ENCODE assay signal across 7 mouse cellular contexts in the genomic region with DNA sequence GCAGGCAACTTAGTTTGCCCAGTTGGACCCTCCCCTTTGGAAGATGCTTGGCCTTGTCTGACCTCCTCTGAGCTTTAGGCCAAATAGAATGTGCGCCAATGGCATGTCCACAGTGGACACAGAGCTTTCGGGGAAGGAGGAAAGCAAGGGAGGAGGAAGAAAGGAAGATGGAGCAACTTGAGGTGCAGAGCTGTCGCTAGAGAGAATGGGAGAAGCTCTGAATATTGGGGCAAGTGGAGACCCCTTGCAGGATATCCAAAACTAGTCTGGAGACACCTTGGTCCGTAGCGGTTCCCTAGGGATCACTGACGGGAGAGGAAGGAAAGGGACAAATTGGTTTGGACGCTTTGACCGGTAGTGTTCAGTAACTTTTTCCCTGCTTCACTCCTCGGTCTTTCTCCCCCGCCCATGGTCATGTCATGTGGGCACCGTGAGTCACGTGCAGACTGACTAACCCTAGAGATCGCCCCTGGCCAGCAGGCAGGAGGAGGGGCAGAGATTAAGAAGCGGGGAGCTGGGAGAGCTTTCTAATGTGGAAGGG. TPM values are rescaled to one million over a fixed set of nuclear protein-coding genes. Genes with fewer than 3 reads are reported as not detected.
DNase-seq lines count a peak whose midpoint lies in the region; ATAC-seq and TF ChIP-seq lines count a peak whose summit lies in the region.

No protein-coding gene starts in this region.

- ATAC-seq in inflammation-experienced regulatory T-cells, adult 6 months, result no peak

- DNase-seq in cerebellum, adult 8-10 months, result peak; percentile 65
- peak; percentile 25 for DNase-seq in forelimb bud, embryonic 11.5 days (ENCODE audit: low read depth, low spot score)
- peak; percentile 31 for DNase-seq in heart, postnatal 4 days
- peak; percentile 48 to 56 for DNase-seq in layer of hippocampus, adult 2 months (ENCODE audit: low spot score in 2 of 2)
- peak; percentile 21 to 29 for DNase-seq in lung, adult 18-20 months
- peak; percentile 71 for DNase-seq in retina, adult 2 months (ENCODE audit: low read depth, low spot score)

- peak overlapping the region; percentile 81 for H3K4me3 ChIP-seq in layer of hippocampus, adult 2 months

- no peak for TF ChIP-seq CTCF in layer of hippocampus, adult 2 months (conservative IDR thresholded peaks at IDR 0.05)

- H3K27ac ChIP-seq in layer of hippocampus, adult 2 months, result peak overlapping the region; percentile 92

RNA-seq across cellular contexts. Expression of a gene that starts 1.0 kb away (rescaled TPM):
- 1 to 10 TPM; 2.0 to 3.8 TPM for total RNA-seq in heart, postnatal 4 days (2021)
- 100 to 1,000 TPM; 133 to 150 TPM for total RNA-seq in layer of hippocampus, adult 2 months (2021)
- polyA plus RNA-seq in inflammation-experienced regulatory T-cells, adult 6 months (2017; shearing (Covaris generic)), result under 1 TPM; 0.15 to 0.30 (median 0.26) TPM

Comparison
In these comparisons a context has a peak if more than half of its experiments do, and no peak if none do; other contexts are left out.
1. RNA of a gene that starts 1.0 kb away (total RNA-seq): 133 to 150 TPM in layer of hippocampus, adult 2 months; 2.0 to 3.8 TPM in heart, postnatal 4 days; every median in the first group is over 10 times any median in the second.
2. Peak in every context shown above with its lines, with median percentiles within 50 percentile points of each other: DNase-seq.